Mouse (Mus musculus) CD8-positive naive resting alpha-beta T cell, adult 57 days (primary cell): ENCODE results near the gene Dimt1. TPM values are rescaled to one million over a fixed set of nuclear protein-coding genes. Genes with fewer than 3 reads are reported as not detected.

Source experiments
- total RNA-seq: library from RNA; stranded (reverse); gene quantifications from one replicate; pipeline ENCODE4 v1.2.4, GENCODE M21; 2023

Dimt1 gene
- total RNA-seq, result 26.2 TPM

DNA sequence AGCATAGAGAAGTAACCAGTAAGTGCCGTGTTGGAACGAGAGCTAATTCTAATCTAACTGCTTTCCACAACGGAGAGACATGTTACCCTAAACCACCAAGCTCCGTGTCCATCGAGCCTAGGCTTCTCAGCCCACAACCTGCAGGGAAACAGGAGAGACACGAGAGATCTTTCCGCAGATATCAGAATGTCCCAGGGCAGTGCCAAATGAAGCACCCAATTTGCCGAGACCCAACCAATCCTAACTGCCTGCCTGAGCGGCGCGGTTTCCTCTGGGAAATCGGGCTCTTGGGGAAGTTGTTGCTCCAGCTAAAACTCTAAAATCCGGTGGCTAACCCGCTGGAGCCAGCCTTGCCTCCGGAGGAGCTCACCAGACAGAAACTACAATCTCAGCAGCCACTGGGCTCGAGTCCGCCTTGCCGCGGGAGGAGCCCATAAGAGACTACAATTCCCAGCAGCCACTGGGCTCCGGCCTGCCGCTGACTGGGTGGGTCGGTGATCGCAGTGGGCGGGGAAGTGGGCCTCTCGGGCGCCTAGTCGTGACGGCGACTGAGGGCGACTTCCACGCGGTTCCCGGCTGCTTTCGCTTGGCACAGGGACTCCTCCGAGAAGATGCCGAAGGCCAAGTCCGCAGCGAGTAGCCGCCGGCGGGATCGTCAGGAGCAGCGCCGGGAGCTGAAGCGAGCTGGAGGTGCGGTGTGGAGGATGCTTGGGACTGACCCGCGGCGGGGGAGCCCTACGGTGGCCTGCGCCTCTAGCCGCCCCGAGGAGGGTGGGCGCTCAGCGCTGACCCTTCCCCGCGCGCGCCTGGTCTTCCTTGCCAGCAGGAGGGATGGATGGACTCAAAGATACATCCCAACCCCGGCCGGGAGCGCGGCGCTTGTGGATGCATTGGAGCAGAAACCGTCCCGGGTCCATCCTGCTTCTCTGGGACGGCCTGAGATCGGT is at the start of gene Dimt1:
TSS of gene Dimt1 (plus strand) at position 534 of the 947 bp plus-strand sequence.

DNA sequence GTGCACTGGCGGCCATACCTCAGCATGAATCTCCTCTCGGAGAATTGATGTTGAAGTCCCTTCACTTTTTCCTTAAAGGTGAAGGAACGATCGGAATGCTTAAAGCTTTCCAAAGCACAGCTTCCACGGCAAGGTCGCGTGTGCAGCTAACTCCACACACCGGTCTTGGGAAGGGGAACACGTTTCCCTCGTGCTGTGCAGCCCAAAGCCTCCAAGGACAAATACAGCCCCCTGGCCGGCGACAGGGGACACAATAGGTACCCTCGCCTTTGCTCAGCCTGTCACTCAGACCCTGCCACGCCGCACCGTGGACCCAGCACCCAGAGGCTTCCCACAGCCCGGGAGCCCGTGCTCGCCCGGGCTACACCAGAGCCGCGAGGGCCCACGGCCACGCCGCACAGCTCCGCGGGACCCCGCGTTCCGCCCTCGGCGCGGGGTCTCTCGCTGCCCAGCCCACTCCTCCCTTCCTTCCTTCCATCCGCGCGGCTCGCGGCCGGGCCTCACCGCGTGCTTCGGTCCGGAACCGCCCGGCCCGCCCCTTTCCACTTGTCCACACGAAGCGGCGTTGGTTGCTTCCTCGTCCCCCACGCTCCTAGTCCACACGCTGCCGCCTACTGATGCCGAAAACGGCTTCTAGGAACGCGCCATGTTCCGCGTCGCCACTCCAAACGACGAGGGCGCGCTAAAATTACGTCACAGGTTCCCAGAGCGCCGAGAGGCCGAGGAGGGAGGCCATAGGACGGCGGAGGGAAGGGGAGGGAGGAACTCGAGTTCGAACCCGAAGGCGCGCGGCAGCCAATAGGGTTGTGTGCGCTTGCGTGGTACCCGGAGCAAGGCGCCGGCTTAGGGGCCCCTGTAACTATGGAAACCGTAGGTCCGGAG is 10.4 kb upstream of the Dimt1 start, which contains the start of gene Ipo11:
TSS of gene Ipo11 (minus strand) at position 703 of the 882 bp plus-strand sequence.

Other genes with a start within 250 kb of the Dimt1 start
- 35.5 TPM for gene Ipo11, start 10.2 kb upstream of the Dimt1 start, total RNA-seq
- gene Kif2a, start 75.0 kb downstream of the Dimt1 start, total RNA-seq, result 102 TPM